Mouse (Mus musculus): ENCODE data around the gene Ice1.

DNA sequence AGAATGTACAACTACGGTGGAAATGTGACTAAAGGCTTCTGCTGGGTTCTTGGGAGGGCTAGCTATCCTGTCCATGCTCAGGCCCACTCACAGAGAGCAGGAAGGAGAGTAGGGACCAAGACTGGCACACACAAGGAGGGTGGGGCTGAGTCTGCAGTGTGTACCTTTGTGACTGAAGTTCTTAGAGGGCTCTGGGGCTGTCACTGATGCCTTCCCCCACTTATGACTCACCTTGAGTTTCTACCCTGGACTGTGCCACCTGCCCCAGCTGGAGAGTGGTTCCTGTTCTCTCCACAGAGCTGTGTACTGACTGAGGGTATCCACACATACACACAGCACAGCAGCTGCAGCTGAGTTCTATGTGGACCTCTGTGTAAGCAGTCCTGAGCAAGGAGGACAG lies 63.2 kb downstream of the Ice1 start:
- no peak for TF ChIP-seq CTCF (conservative IDR thresholded peaks at IDR 0.05; ENCODE audit: low read length)
- no peak for TF ChIP-seq POU5F1 (IDR thresholded peaks at IDR 0.05; ENCODE audit: borderline replicate concordance, low read length)
